Mouse (Mus musculus) ES-Bruce4 (cell line): Measurements from ENCODE around the gene 4930404N11Rik. TPM values are rescaled to one million over a fixed set of nuclear protein-coding genes. Genes with fewer than 3 reads are reported as not detected.

Experiments used
- H3K27ac ChIP-seq: 2 replicates; pipeline ENCODE4 v1.5.1; 2012; ENCODE audit warnings: low read length, inconsistent platforms; ENCODE audit not compliant: insufficient read depth
- H3K27me3 ChIP-seq: 2 replicates; pipeline ENCODE4 v1.6.1; 2012; ENCODE audit warnings: mild to moderate bottlenecking, low read length, inconsistent platforms; ENCODE audit not compliant: control insufficient read depth, poor library complexity, insufficient read depth, severe bottlenecking
- H3K36me3 ChIP-seq: 2 replicates; pipeline ENCODE4 v1.6.1; 2012; ENCODE audit warnings: inconsistent platforms, mild to moderate bottlenecking, low read length, moderate library complexity; ENCODE audit not compliant: control insufficient read depth, poor library complexity, insufficient read depth, severe bottlenecking
- H3K4me1 ChIP-seq: one replicate; pipeline ENCODE4 v1.8.1; 2011; ENCODE audit warnings: low read length; ENCODE audit not compliant: control insufficient read depth, insufficient read depth
- H3K4me3 ChIP-seq: 2 replicates; pipeline ENCODE4 v1.5.1; 2011; ENCODE audit warnings: low read depth, mild to moderate bottlenecking, low read length
- H3K9ac ChIP-seq: 2 replicates; pipeline ENCODE4 v1.6.1; 2012; ENCODE audit warnings: low read depth, mild to moderate bottlenecking, inconsistent platforms; ENCODE audit not compliant: poor library complexity, severe bottlenecking
- H3K9me3 ChIP-seq: replicated peaks from 2 replicates; pipeline ENCODE4 v1.6.1; 2012; ENCODE audit warnings: mild to moderate bottlenecking, low read length, inconsistent platforms; ENCODE audit not compliant: control insufficient read depth, poor library complexity, insufficient read depth, severe bottlenecking
- CTCF ChIP-seq: IDR thresholded peaks from one replicate; pipeline ENCODE4 v1.8.1; 2011; ENCODE audit warnings: low read depth, low read length
- EP300 ChIP-seq: IDR thresholded peaks from 2 replicates; pipeline ENCODE4 v1.6.1; 2011; ENCODE audit warnings: low read depth, low read length; ENCODE audit not compliant: insufficient read depth
- POLR2A ChIP-seq: IDR thresholded peaks from one replicate; pipeline ENCODE4 v1.8.1; 2011; ENCODE audit warnings: low read length; ENCODE audit not compliant: insufficient read depth
- polyA plus RNA-seq: library from polyadenylated mRNA; stranded (reverse); fragments of >200 nt; gene quantifications from 2 replicates; pipeline ENCODE4 v1.2.4, GENCODE M21; 2011; ENCODE audit warnings: low read depth; ENCODE audit not compliant: missing spikeins, insufficient read depth, insufficient read length

4930404N11Rik gene
- polyA plus RNA-seq, 1 experiment: not detected

DNA sequence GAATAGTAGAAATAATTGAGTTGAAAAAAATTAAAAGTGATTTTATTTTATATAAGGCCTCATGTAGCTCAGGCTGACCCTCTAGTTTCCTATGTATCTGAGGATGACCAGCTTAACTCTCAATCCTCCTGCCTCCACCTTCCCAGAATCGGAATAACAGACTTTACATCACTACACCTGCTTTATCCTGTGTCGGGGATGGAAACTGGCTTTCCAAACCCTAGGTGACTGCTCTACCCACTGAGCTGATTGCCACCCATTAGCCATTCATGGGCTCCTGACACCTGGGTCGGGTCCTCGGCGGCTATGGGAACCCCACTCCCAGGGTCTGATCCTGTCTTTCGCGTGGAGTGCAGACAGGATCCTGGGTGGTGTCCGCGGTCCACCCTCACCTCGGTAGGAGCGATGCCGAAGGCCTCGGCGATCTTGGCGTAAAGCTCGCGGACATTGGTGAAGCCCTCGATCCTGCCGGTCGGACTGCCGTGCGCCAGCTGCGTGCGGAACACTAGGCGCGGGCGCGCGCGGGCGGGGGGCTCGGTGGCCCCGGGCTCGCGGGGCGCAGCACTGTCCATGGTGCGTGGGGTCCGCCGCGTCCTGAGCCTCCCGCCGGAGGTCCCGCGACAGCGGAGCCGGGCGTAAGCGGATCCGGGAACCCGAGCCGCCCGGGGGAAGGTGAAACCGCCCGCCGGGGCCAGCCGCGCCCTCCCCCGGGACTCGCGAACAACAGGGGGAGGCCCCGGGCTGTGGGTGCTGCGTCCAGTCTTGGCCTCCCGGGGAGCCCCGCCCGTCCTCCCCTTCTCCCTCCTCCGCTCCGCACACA, 22.7 kb downstream of the 4930404N11Rik start, which contains the start of gene Gipc3:
Gipc3 (minus strand) TSS at position 581 of the 820 bp plus-strand sequence.
- TF ChIP-seq EP300 (no peak), POLR2A (no peak), CTCF (no peak)
- H3K27ac ChIP-seq: no peak within 1 kb of the TSS
- H3K9ac ChIP-seq: peak within 1 kb of the TSS; percentile 60
- no peaks in the 10 kb centered on the region for H3K9me3 ChIP-seq
- H3K36me3 ChIP-seq: no peaks in the 10 kb centered on the region
- peaks cover 7% of the 10 kb centered on the region for H3K27me3 ChIP-seq
- H3K4me3 ChIP-seq: peak within 1 kb of the TSS; percentile 52
- H3K4me1 ChIP-seq: peaks cover 9% of the 10 kb centered on the region

DNA sequence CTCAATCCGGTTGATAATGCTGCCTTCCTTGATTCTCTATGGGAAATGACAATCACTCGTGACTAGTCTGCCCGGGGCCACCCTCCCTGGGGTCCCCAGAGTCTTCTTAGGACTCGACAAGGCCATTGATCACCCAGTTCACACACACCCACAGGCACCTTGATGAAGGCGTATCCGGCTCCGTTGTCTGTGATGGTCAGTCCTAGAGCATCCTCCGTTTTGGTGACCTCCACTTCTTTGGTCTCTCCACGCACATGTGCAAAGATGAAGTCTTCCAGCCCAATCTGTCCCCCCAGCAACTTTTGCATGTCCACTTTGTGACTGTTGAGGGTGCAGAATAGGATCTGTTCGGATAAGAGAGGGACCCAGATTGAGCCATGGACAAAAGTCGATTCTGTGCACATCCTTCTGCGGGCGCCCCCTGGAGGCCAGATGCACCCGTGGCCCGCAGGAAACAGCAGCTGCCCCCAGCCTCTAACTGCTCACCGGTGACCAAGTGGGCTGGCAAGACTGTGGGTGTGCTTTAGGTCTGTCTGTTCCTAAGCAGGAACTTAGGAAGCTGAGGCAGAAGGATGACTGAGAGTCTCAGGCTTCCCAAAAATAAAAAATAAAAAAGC, 24.2 kb downstream of the 4930404N11Rik start:
- Histone ChIP-seq H3K36me3 (no peaks in the 10 kb centered on the region), H3K27me3 (peaks cover 7% of the 10 kb centered on the region), H3K4me3 (no peak overlapping the region), H3K9ac (peak overlapping the region; percentile 43), H3K9me3 (no peaks in the 10 kb centered on the region), H3K27ac (peak overlapping the region; percentile 86), H3K4me1 (peaks cover 9% of the 10 kb centered on the region)
- TF ChIP-seq CTCF: peak; percentile 82
- TF ChIP-seq POLR2A: no peak

DNA sequence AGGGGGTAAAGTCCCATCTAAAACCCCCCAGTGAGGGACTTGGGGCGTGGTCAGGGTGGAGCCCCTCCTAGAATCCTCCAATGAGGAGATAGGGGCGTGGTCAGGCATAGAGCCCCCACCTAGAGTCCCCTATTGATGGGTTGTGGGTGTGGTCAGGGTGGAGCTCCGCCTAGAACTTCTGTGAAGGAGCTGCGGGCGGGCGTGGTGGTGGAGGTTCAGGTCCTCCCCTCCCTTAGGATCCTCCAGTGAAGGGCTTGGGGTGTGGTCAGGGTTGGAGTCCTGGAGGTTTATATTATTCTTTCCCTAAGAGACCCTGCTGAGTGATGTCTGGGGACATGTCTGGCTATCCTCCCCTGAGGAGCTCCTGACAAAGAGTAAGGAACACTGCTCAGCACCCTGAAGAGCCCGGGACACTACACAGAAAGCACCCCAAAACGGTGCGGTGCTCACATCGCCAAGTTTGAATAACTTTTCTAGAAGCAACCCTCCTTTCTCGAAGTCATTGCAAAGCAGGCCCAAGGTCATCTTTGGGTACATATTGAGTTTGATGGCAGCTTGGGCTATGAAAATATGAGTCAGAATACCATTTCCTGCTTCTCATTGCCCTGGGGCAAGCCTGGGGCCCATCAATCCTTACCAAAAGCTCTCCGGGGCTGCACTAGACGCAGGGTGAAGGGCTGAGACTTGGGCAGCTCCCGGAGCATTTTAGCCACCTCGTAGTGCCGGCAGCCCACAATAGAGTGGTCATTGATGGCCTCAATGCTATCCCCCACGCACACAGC, 24.9 kb downstream of the 4930404N11Rik start:
- Histone ChIP-seq H3K9ac (peak overlapping the region; percentile 43), H3K27ac (peak overlapping the region; percentile 86), H3K9me3 (no peaks in the 10 kb centered on the region), H3K27me3 (peaks cover 7% of the 10 kb centered on the region), H3K4me3 (no peak overlapping the region), H3K36me3 (no peaks in the 10 kb centered on the region), H3K4me1 (peaks cover 9% of the 10 kb centered on the region)
- TF ChIP-seq CTCF: no peak
- no peak for TF ChIP-seq POLR2A
- peak; percentile 7; the same call in 1 of the 2 replicates for TF ChIP-seq EP300

DNA sequence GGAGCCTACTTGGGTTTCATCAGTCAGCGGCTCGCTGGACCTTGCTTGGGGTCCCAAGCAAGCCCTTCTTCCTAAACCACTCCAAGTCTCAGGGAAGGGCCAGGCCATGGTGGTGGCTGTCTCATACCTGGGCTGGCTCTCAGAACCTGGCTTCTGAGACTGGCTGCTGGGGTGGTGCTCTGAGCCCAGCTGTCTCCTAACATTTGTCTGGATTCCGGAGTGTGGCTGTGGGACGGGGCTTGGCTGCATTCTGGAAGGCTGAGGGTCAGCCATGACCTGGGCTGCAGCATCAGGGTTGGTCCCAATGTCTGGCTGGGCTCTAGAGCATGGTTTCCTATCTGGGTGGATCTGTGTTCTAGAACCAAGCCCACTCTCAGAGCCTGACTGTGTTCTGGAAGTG, 29.1 kb downstream of the 4930404N11Rik start:
- H3K4me1 ChIP-seq: peaks cover 9% of the 10 kb centered on the region
- H3K4me3 ChIP-seq: no peak overlapping the region
- no peak overlapping the region for H3K27ac ChIP-seq
- TF ChIP-seq CTCF: no peak
- no peak for TF ChIP-seq EP300
- no peak for TF ChIP-seq POLR2A
- H3K9ac ChIP-seq: no peak overlapping the region
- H3K36me3 ChIP-seq: no peaks in the 10 kb centered on the region
- no peaks in the 10 kb centered on the region for H3K27me3 ChIP-seq
- no peaks in the 10 kb centered on the region for H3K9me3 ChIP-seq

DNA sequence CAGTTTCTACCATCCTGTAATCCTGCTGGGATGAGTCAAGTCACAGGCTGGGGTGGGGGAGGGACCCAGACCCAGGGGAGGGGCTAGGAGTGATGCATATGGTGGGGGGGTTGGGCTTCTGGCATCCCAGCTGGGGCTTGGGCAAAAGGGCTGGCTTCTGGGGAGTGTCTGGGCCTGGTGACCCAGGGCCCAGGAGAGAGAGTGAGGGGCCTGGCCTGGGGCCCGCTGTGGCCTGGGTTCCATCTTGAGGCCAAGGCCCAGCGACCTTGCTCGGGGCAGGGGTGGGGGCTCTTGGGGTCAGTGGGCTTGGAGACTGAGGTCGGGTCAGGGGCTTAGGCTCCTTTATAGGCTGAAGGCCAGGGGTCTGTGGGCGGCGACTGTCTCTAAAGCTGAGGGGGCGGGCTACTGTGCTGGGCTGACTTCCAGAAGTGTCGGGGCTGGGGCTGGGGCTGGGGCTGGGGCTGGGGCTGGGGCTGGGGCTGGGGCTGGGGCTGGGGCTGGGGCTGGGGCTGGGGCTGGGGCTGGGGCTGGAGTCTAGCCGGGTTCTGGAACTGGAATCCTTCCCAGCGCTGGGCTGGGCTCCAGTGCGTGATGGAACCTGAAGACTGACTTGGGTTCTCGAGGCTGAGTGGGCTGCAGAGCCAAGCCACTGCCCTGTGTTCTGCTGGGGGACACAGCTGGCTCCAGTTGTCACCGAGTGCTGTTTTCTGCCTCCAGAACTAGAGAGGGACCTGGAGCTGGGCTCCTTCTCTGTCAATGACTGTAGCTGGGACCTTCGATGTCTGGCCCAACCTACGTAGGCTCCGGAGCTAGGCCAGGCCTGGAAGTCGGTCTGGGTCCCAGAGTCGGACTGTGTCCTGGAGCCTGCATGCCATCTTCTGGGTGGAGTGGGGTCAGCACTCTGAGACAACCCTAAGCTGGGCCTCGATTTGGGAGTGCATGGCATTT, 29.9 kb downstream of the 4930404N11Rik start:
- Histone ChIP-seq H3K4me3 (no peak overlapping the region), H3K27me3 (no peaks in the 10 kb centered on the region), H3K9ac (no peak overlapping the region; the same call in 1 of the 2 replicates)

More for the DNA sequence above, 29.9 kb downstream of the 4930404N11Rik start:
- TF ChIP-seq EP300 (no peak), POLR2A (no peak), CTCF (no peak)
- H3K36me3 ChIP-seq: no peaks in the 10 kb centered on the region
- H3K4me1 ChIP-seq: peaks cover 5% of the 10 kb centered on the region
- H3K9me3 ChIP-seq: no peaks in the 10 kb centered on the region
- H3K27ac ChIP-seq: no peak overlapping the region
